Mouse (Mus musculus): ENCODE measurements around the gene Zcchc13. TPM values are rescaled to one million over a fixed set of nuclear protein-coding genes. Genes with fewer than 3 reads are reported as not detected.
"Not testable (repeated sequence)": the region's sequence is repeated elsewhere in the genome, so short reads cannot be mapped to it uniquely, and the experiment has no call there.

The Zcchc13 gene
- total RNA-seq, 2 experiments from 2014 or later: not detected

- no peak for ATAC-seq (replicated peaks; ENCODE audit: poor library complexity)
Measured at GRCm38 (mm10) chrX:103638566-103638965, 8.2 kb downstream of the Zcchc13 start.

- ATAC-seq (replicated peaks; ENCODE audit: poor library complexity): no peak
Measured at GRCm38 (mm10) chrX:103644301-103644700, 13.9 kb downstream of the Zcchc13 start.

GRCm38 (mm10) chrX:103652048-103652447 is 21.7 kb downstream of the Zcchc13 start:
- ATAC-seq (replicated peaks; ENCODE audit: poor library complexity): no peak

- no peak for ATAC-seq (replicated peaks; ENCODE audit: poor library complexity)
Measured at GRCm38 (mm10) chrX:103653021-103653420, 22.6 kb downstream of the Zcchc13 start.

- no peak for ATAC-seq (replicated peaks; ENCODE audit: poor library complexity)
Measured at GRCm38 (mm10) chrX:103658985-103659384, 28.6 kb downstream of the Zcchc13 start.

- not testable (repeated sequence) for ATAC-seq (replicated peaks; ENCODE audit: poor library complexity)
Measured at GRCm38 (mm10) chrX:103664445-103664844, 34.1 kb downstream of the Zcchc13 start.

- no peak for ATAC-seq (replicated peaks; ENCODE audit: poor library complexity)
Measured at GRCm38 (mm10) chrX:103670245-103670644, 39.9 kb downstream of the Zcchc13 start.

- no peak for ATAC-seq (replicated peaks; ENCODE audit: poor library complexity)
Measured at GRCm38 (mm10) chrX:103673761-103674160, 43.4 kb downstream of the Zcchc13 start.

- no peak for ATAC-seq (replicated peaks; ENCODE audit: poor library complexity)
Measured at GRCm38 (mm10) chrX:103674674-103675073, 44.3 kb downstream of the Zcchc13 start.

Other genes starting within 250 kb of the Zcchc13 start
- not detected in 2 replicates for gene Tsx, start 216.1 kb upstream of the Zcchc13 start, total RNA-seq (2015)
- gene Tsx, start 216.1 kb upstream of the Zcchc13 start, total RNA-seq (2017): not detected in 2 replicates
- 3.1 TPM in 1 of 2 replicates, not detected in the other for gene Gm26992, start 208.6 kb upstream of the Zcchc13 start, total RNA-seq (2015)
- gene Gm26992, start 208.6 kb upstream of the Zcchc13 start, total RNA-seq (2017): not detected in 2 replicates
- 0.20 TPM in 1 of 2 replicates, not detected in the other for gene Slc16a2, start 191.4 kb downstream of the Zcchc13 start, total RNA-seq (2015)
- gene Slc16a2, start 191.4 kb downstream of the Zcchc13 start, total RNA-seq (2017): not detected in 2 replicates